Mouse (Mus musculus) adrenal gland, postnatal 25 days (tissue): ENCODE data around the gene Nupr1. TPM values are rescaled to one million over a fixed set of nuclear protein-coding genes. Genes with fewer than 3 reads are reported as not detected.
A peak's percentile ranks its signal among the peaks of the same experiment; 100 is the strongest.

ENCODE experiments used
- DNase-seq: peaks from one replicate; pipeline ENCODE4 v3.0.0; 2021; ENCODE audit warnings: mixed read lengths
- total RNA-seq: library from RNA; stranded (reverse); gene quantifications from 2 replicates; pipeline ENCODE4 v1.2.3, GENCODE M21; 2021

Nupr1 gene
- total RNA-seq, 1 experiment from 2014 or later: 12.1 TPM

DNA sequence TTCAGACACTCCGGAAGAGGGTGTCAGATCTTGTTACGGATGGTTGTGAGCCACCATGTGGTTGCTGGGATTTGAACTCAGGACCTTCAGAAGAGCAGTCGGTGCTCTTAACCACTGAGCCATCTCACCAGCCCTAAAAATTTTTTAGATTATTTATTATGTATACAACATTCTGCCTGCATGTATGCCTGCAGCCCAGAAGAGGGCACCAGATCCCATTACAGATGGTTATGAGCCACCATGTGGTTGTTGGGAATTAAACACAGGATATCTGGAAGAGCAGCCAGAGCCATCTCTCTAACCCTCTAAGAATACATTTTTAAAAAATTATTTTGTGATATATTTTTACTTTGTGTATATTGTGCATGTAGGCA is 12.6 kb upstream of the Nupr1 start:
- peak; percentile 15 for DNase-seq

DNA sequence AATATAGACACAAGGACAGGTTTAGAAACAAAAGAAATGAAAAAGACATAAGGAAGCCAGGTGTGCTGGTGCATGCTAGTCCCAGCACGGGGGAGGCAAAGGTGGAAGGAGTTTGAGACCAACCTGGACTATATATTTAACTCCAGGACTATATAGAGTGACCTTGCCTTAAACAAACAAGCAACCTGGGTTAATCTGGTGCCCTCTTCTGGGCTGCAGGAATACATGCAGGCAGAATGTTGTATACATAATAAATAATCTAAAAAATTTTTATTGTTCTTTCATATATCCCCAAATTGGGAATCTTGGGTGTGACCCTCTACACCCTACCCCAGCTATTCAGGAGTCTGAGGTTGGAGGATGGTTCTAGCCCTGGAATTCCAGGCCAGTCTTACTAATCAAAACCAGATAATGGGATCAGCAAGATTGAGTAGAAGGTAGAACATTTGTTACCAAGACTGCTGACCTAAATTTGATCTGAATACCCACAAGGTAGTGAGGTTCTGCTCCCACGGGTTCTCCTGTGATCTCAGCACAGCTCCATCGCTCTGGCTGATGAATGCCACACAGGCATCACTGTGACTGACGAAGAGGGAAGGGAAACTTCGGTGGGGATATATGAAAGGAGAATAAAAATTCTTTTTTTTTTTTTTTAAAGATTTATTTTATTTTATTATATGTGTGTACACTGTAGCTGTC is 12.0 kb upstream of the Nupr1 start:
- DNase-seq: no peak

DNA sequence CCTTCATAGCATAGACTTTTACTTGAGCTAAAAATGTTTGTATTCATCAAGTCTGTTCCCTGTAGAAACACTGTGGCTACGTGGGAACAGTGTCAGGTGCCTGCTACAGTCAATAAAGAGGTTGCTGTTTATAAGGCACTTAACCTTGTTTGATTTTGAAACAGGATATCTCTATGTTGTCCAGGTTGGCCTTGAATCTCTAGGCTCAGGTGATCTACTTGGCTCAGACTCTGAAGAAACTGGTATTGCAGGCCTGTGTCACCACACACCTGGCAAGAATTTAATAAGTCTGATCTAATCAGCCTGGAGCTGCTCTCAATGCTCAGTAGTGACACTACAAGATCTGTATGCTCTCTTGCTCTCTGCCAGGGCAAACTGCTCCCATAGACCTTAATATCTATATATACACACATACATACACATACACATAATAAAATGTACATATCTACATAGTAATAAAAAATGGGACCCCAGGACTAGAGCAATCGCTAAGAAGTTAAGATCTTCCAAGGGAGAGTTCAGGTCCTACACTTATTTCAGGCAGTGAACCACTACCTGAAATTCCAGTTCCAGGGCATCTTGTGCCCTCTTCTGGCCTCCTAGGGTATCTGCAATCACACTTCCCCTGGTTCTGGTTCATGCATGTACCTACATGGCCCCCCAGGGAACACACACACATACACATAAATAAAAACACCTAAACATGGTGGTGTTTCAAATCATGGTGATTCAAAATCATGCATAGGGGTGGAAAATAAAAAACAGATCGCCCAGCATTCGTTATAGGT is 6.3 kb upstream of the Nupr1 start:
- DNase-seq: peak; percentile 18

DNA sequence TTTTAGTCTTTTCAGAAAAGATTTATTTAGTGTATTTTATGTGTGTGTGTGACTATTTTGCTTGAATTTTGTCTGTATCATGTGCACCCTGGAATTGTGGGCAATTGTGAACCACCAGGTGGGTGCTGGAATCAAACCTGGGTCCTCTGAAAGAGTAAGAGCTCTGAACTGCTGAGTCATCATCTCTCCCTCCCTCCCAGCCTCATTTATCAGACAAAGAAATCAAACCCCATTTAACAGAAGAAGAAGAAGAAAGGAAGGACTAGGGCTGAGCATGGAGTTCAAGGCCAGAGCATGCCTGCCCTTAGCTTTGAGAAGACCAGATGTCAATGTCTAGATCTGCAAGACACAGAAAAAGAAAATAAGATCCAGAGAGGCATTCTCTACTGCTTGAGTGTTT is 4.7 kb upstream of the Nupr1 start:
- no peak for DNase-seq

DNA sequence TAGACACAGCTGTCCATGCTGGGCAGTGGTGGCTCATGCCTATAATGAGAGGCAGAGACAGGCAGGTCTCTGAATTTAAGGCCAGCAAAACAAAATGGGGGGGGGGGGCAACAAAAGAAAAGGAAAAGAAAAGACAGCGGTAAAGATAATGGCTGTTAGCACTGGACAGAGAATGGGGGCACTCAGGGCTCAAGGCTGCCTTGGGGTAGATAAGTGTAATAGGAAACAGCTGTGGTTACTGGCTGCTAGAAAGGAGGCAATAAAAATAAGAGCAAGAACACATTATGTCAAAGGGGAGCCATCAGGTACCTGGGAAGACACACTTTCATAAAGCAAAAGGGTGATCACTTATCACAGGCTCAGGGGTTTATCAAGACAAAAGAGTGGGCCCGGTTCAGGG is 1.8 kb upstream of the Nupr1 start:
- no peak for DNase-seq

DNA sequence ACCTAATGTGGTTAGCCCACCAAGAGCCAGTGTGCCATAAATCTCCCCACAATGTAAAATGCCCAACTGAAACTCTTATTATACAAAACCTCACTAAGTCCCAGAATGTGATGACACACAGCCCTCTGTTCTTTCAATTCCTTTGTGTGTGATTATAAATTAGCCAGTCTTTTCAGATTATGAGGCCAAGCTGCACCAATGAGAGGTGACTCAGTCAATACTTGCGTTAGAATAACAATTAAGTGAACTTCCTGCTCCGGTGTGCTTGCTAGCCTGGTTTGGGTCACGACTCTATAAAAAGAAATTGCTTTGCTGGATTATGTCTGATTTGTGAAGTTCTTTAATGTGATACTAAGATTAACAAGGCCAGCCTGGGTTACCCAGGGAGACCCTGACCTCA is 746 bp downstream of the Nupr1 start:
- no peak for DNase-seq

DNA sequence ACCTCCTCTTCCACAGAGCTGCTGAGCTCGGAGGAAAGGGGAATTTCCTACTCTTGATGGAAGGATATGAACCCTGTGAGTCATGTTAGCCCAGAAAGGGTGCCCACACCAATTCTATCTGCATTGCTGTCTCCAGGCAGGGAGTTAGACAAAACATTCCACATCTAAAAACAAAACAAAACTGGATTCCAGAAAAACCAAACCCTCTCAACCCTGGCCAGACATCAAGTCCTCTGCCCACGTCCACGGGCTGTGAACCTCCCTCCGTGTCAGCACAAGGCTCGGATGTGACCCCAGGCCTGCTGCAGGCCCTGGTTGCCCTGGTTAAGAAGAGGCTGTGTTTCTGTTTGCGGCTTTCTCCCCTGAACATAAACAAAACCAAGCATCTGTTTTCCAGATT is 2.5 kb downstream of the Nupr1 start:
- DNase-seq: no peak

DNA sequence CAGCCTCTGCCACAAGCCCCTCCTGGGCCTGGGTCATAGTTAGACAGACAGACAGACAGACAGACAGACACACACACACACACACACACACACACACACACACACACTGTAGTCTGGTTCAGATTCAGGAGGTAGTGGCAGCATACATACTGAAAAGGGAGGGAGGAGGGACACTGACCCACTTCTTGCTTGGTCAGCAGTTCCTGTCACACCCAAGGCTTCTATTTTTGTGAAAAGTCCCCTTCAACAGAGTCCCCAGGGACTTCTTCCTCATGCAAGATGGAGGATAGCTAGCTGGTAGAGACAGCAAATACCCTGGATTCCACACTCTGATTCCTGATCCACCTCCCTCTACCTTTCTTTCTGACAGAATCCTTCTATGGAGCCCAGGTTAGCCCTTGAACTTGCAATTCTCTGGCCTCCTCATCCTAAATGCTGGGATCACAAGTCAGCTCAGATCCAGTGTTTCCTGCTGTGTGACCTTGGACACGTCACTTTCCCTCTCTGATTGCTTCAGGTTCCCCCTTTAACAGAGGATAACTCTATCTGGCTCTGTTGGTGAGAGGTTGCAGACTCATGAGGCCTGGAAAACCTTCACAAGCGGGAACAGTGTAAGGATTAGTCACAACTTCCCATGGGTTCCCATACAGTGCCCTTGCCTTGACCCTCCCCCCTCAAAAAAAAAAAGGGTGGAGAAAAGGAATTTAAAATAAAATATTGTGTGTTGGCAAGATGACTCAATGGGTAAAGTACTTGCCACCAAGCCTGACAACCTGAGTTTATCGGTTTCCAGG is 4.7 kb downstream of the Nupr1 start:
- no peak for DNase-seq

DNA sequence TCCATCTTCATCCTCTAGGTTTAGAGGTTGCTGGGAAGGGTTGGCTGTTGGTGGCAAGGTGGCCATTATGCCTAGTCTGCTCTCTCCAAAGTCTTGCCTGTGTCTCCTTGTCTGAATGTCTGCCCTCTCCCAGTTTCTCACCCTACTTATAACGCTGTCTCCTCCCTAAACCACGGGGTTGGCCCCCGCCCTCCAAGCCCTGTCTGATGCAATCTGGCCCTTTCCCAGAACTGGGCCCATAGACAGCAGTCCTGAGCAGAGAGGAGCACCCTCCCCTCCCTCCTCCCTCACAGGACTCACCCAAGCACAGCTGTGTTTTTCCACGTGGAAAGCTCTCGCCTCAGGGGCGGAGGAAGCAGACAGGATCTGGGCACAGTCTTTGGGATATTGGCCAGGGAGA is 5.3 kb downstream of the Nupr1 start:
- DNase-seq: peak; percentile 70

DNA sequence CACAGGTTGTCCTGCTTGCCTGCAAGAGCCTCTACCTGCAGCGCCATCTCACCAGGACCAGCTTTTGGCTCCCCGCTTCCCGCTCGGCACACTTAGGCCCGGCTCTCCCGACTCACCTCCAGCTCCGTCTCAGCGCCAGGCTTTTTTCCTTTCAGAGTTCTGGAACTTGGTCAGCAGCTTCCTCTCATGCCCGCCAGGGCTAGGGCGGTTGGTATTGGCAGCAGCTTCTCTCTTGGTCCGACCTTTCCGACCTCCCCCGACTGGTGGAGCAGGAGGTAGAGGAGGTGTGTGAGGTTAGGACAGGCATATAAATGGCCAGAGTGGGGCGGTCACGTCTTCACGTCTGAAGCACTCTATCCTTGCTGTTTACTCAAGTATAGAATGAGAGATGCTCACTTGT is 5.9 kb downstream of the Nupr1 start:
- peak; percentile 8 for DNase-seq

DNA sequence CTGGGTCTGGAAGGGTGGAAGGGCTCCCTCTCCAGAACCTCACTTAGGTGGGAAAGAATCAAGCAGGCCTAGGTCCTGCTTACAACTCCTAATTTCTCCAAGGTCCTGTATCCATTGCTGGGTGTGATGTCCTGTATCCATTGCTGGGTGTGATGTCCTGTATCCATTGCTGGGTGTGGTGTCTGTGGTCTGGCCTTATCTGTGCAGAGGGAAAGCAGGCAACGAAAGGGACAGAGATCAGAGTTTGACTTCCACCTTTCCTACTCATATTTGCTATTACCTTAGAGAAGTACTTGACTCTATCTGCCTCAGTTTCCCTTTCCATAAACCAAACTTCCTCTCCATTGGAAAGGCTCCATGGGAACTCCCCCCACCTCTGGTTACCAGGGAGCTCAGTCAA is 7.3 kb downstream of the Nupr1 start:
- no peak for DNase-seq

DNA sequence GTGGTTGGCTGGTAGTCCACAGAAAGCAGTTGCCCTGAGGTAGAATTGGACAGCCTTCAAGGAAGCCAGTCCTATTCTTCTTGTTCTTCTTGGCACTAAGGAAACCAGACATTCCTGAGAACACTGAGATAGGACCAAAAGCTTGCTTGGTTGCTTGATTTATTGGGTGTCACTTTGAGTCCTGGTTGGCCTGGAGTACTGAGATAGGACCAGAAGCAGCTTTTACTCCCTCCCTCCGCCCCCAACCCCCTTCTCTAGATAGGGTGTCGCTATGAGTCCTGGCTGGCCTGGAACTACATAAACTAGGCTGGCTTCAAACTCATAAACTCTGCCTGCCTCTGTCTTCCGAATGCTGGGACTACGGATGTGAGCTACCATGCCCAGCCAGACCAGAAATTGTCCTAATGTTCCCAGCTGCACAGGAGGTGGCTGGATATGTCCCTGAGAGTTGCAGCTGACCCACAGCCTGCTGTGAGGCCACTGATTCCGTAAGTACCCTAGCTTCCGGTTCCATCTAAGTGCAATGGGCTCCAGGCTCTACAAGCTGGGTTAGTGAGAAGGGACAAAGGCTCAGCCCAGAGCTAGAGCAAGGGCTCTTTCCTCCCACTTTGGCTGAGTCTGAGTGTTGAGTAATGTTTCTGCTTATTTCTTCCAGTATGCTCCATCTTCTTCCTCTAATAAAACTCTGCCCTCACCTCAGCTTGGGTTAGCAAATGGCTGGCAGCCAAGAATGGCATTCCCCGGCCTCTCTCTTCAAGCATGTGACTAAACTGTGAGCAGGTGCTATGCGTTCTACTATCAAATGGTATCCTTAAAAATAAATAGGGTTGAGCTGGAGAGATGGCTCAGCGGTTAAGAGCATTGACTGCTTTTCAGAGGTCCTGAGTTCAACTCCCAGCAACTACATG is 9.0 kb downstream of the Nupr1 start:
- DNase-seq: no peak

DNA sequence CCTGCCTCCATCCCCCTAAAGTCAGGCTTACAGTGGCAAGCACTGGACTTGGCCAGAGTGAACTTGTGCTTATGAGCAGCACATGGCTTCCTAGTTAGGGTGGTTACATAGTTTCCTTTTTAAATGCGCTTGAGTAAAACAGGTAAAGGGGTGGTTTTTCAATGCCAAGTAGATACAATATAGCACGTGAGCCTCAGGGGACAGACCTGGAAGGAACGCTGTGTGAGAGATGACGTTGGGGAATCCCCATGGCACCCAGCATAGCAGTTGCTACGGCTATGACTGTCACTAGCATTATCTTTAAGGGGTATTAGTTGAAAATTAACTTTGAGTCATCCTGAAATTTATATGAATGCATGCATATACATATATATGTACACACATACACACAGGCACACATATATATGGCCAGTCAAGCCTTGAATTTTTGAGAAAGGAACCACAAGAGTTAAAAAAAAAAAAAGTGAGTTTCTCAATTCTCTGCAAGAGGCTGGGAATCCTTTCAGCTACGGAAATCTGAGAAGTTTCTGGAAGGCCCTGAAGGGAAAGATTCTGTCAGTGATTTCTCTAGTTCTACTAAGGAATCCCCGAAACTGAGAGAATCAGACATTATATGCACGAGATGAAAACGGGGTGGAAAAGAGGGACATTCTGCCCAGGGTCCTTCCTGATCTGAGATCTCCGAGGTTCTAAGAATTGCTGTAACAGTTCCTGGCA is 10.9 kb downstream of the Nupr1 start:
- no peak for DNase-seq

DNA sequence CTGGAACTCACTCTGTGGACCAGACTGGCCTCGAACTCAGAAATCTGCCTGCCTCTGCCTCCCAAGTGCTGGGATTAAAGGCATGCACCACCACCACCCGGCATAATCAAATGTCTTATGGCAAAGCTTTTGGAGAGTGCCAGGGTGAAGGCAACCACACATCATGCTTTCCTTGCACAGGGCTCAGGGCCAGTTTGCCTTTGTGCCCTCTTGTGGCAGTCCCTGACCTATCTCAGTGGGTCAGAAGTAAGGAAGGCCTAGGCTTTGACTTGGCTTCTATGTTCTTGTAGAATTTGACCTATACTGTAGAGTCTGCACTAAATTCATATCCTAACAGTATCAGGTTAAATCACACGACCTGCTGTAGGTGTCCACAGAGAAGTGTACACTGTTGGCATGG is 14.0 kb downstream of the Nupr1 start:
- DNase-seq: no peak

DNA sequence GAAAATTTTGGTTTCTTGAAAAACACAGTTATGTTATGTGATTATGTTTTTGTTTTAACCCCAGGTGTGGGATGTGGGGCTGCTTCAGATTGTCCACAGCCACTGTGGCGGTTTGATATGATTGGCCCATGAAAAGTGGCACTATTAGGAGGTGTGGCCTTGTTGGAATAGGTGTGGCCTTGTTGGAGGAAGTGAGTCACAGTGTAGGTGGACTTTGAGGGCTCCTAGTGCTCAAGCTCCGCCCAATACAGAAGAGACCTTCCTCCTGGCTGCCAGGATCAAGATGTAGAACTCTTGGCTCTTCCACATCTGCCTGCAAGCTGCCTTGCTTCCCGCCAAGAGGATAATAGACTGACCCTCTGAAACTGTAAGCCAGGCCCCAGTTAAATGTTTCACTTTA is 17.9 kb downstream of the Nupr1 start:
- no peak for DNase-seq

DNA sequence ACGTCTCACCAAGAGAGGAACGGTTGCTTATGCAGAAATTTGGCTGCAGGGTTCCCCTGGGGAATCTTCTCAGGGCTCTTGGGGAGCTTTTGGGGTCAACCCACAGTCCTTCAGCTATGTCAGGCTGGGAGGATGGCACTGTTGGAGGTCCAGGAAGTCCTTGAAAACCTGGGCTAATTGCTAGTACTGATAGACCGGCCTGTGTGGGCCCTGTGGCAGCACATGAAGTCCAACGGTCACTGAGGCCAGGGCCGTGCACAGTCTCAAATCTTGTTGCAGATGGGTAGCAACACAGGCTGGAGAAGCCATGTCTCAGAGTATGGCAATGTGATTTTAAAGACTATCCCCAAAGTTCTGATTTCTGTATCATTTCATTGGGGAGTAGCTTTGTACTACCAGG is 22.9 kb downstream of the Nupr1 start:
- DNase-seq: no peak

DNA sequence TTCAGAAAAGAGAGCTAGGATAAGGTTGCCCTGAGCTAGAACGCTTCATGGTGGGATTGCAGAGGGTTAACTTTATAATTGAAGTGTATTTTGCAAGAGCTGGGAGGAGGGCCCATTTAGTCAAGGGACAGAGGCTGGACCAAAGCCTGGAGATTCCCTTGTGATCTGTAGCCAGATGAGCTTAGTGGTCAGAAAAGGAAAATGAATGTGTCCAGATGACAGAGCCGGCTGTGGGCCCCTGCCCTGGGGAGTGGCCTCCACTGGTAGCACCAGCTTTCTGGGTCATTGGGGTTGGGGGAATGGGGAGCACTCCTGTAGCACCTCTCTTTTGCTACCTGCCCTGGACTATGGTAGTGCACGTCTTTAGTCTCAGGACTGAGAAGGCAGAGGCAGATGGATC is 23.6 kb downstream of the Nupr1 start:
- peak; percentile 38 for DNase-seq

DNA sequence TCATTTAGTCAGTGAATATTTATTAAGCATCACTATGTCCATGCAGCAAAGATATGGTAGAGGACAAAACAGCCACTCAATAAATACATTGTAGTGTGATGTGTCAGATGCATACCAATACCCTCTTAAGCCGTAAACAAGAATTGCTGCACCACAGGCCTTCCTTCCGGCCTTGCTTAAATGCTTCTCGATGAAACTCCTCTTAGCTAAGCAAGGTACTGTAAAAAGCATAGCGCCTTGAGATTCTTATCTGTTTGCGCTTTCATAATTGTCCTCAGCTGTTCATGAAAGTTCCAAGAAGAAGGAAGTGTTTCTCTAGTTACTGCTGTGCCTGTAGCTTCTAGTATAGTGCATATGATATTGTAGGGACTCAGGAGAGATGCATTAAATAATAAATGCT is 24.1 kb downstream of the Nupr1 start:
- DNase-seq: no peak

DNA sequence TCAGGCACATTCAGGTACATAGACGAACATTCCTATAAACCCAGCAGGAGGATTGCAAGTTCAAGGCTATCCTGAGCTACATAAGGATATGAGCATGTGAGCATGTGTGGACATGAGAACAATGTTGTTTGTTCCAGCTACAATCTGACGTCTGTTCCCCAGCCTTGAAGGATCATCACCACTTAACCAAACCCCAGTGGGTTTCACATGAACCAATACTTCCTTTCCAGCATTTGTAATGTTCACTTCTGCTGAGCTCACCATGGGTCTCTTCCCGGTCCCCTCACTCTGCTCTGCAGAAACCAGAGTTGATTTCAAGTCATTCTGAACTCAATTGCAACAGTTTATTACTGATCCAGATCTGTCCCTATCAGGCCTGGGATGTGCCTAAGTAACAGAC is 28.0 kb downstream of the Nupr1 start:
- no peak for DNase-seq

DNA sequence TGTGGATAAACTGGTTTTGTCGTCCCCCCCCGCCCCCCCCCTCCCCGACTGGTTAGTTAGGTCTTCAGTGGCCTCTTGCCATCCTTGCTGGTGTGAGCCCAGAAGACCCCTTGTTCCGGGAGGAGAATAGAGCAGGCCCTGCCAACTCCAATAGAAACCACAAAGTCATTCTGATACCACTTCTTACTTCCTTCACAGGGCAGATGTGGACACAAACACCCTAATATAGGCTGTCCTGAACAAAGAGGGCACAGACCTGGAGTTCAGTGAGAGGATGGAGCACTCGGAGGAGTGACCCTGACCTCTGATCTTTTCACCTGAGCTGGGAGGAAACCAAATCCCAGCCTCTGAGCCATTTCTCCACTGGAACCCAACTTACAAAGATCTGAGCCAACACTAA is 28.8 kb downstream of the Nupr1 start:
- no peak for DNase-seq

DNA sequence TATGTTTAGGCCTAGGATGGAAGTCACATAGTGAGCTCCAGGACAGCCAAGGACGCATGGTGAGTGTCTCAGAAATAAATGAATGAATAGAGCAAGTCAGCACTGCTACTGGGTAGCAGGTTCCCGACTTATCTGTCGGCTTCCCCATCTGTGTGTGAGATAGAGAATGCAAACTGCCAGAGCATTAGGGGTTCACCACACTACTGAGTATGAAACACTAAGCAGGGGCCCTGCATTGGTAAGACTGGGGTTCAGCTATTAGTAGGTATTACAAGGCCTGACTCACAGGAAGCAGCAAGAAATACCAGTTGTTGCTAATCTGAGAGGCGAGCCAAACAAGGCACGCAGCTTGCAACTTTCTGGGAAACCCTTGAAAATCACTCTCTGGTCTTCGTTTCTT is 31.7 kb downstream of the Nupr1 start:
- no peak for DNase-seq

DNA sequence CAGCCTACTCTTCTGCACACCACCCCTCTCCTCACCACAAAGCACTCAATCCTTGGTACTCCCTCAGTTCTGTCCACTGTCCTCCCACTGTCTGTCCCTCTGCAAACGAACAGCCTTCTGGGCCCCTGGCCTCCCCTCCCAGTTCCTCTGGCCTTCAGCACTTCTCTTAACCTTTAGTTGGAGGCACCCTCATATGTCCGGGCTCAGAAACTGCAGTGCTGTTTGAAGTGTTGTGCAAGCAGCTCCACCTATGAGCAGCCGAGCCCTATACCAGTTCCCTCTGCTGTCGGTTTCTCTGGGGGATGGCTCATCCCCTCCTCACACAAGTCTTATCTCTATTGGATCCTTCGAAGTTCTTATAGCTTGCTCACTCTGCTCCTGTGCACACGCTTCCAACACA is 34.2 kb downstream of the Nupr1 start:
- no peak for DNase-seq
